Mouse (Mus musculus) lung, embryonic 15.5 days (tissue): ENCODE data around the gene Gucy2d. TPM values are rescaled to one million over a fixed set of nuclear protein-coding genes. Genes with fewer than 3 reads are reported as not detected.

Experiments used
- ATAC-seq: fragments of 200-750 bp; cut with Nextera tagmentation; 2 replicates; pipeline ENCODE4 v1.8.0; 2017; ENCODE audit warnings: moderate number of reproducible peaks, borderline replicate concordance; ENCODE audit not compliant: low FRiP score, low TSS enrichment; ENCODE audit errors: extremely low read depth
- H3K27ac ChIP-seq: fragments of 300-500 bp; sonication (generic); 2 replicates; pipeline ENCODE4 v1.5.1; 2015; ENCODE audit warnings: moderate library complexity, mild to moderate bottlenecking, inconsistent platforms
- H3K27me3 ChIP-seq: fragments of 300-500 bp; sonication (generic); 2 replicates; pipeline ENCODE4 v1.6.1; 2015; ENCODE audit warnings: inconsistent platforms
- H3K36me3 ChIP-seq: fragments of 300-500 bp; sonication (generic); 2 replicates; pipeline ENCODE4 v1.6.1; 2015; ENCODE audit warnings: inconsistent platforms
- H3K4me1 ChIP-seq: fragments of 300-500 bp; sonication (generic); 2 replicates; pipeline ENCODE4 v1.6.1; 2015; ENCODE audit warnings: inconsistent platforms
- H3K4me2 ChIP-seq: fragments of 300-500 bp; sonication (generic); 2 replicates; pipeline ENCODE4 v1.6.1; 2015; ENCODE audit warnings: inconsistent platforms, mild to moderate bottlenecking, moderate library complexity
- H3K4me3 ChIP-seq: fragments of 300-500 bp; sonication (generic); 2 replicates; pipeline ENCODE4 v1.5.1; 2015; ENCODE audit warnings: mild to moderate bottlenecking, inconsistent platforms
- H3K9ac ChIP-seq: fragments of 300-500 bp; sonication (generic); 2 replicates; pipeline ENCODE4 v1.6.1; 2015; ENCODE audit warnings: inconsistent platforms
- H3K9me3 ChIP-seq: fragments of 300-500 bp; sonication (generic); 2 replicates; pipeline ENCODE4 v1.6.1; 2016; ENCODE audit warnings: inconsistent platforms
- WGBS: fragments of 180-500 bp; shearing (Covaris S2); methylation state at CpG from one replicate; pipeline ENCODE4 v1.1.7; 2015; 5-methylcytosine and 5-hydroxymethylcytosine counted together
- polyA plus RNA-seq: library from polyadenylated mRNA; unstranded; fragments of >200 nt; fragmentation: Nextera tagmentation; extraction: Ambion mirVana; gene quantifications from 2 replicates; pipeline ENCODE4 v1.2.1, GENCODE M21; 2015

Gucy2d gene
- polyA plus RNA-seq, 1 experiment from 2014 or later: not detected

DNA sequence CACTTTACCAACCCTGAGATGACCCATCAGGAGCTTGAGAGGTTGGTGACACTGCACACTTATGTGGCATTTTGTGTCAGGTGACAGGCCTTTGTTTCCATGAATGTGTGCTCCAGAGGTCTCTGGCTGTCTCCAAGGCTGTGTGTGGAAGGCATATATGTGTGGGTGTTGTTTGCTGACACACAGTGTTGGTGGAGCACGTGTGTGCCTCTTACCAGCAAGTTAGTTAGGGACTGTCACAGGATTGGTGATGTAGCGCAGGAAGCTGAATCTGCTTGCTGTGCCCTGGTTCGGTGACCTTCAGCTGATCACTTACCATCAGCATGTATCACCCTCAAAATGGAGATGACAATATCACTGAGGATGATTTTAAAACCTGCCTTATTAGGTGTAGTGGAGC lies 44.7 kb downstream of the Gucy2d start:
- H3K36me3 ChIP-seq: no peaks in the 10 kb centered on the region
- no peak overlapping the region for H3K4me2 ChIP-seq
- peaks cover 12% of the 10 kb centered on the region; the same call in 1 of the 2 replicates for H3K27me3 ChIP-seq
- H3K4me1 ChIP-seq: peaks cover 37% of the 10 kb centered on the region
- no peak overlapping the region for H3K4me3 ChIP-seq
- 78% methylated on average over 3 of the region's 3 CpGs for WGBS
- H3K9ac ChIP-seq: no peak overlapping the region
- H3K27ac ChIP-seq: no peak overlapping the region
- H3K9me3 ChIP-seq: no peaks in the 10 kb centered on the region
- no peak for ATAC-seq

DNA sequence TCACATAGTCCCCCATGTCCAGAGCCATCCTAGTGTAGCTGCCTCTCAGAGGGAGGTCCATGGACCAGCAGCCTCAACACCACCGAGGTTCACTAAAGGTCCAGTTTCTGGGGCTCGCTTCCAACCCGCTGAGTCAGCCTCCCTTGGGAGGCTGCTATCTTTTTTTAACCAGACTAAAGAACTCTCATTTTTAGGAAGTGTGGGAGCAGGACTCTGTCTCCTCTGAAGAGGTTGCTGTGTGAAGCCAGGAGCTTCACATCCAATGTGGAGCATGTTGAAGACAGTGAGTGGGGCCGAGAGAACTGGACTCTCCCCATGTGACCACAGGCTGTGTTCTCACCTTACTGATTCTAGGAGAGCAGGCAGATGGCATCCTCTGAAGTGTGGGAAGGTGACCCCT lies 45.3 kb downstream of the Gucy2d start:
- no peaks in the 10 kb centered on the region for H3K9me3 ChIP-seq
- H3K27me3 ChIP-seq: peaks cover 10% of the 10 kb centered on the region; the same call in 1 of the 2 replicates
- no peak overlapping the region for H3K27ac ChIP-seq
- no peak for ATAC-seq
- H3K4me3 ChIP-seq: no peak overlapping the region
- no peak overlapping the region for H3K9ac ChIP-seq
- H3K4me2 ChIP-seq: no peak overlapping the region
- WGBS: 70% methylated on average over 4 of the region's 4 CpGs
- H3K4me1 ChIP-seq: peaks cover 43% of the 10 kb centered on the region
- H3K36me3 ChIP-seq: no peaks in the 10 kb centered on the region

DNA sequence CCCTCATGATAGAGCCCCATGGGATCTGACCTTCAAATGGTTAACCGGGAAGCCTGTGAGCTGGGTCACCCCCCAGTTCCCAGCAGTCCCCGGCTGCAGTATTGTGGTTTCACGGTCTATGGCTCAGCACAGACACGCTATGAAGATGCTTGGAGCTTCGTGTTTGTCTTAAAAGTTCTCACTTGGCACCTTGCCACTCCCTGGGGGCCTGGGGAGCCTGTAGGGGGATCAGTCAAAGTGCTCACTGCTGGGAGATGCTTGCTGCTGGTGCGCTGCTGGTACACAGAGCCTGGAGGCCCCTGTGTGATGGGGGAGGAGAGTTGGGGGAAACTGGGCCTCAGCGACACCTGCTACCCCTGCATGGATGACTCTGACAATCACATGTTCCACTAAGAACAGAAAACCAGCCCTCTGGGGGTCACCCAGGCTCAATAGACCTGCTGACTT lies 46.3 kb downstream of the Gucy2d start:
- 0 out of 2 replicates have a peak, but pooled peaks cover 6% of the 10 kb centered on the region for H3K27me3 ChIP-seq
- H3K27ac ChIP-seq: no peak overlapping the region
- no peak overlapping the region for H3K4me2 ChIP-seq
- H3K9me3 ChIP-seq: no peaks in the 10 kb centered on the region
- no peak for ATAC-seq
- H3K4me3 ChIP-seq: no peak overlapping the region
- peaks cover 40% of the 10 kb centered on the region for H3K4me1 ChIP-seq
- no peaks in the 10 kb centered on the region for H3K36me3 ChIP-seq
- WGBS: 47% methylated on average over 7 of the region's 7 CpGs
- H3K9ac ChIP-seq: no peak overlapping the region

DNA sequence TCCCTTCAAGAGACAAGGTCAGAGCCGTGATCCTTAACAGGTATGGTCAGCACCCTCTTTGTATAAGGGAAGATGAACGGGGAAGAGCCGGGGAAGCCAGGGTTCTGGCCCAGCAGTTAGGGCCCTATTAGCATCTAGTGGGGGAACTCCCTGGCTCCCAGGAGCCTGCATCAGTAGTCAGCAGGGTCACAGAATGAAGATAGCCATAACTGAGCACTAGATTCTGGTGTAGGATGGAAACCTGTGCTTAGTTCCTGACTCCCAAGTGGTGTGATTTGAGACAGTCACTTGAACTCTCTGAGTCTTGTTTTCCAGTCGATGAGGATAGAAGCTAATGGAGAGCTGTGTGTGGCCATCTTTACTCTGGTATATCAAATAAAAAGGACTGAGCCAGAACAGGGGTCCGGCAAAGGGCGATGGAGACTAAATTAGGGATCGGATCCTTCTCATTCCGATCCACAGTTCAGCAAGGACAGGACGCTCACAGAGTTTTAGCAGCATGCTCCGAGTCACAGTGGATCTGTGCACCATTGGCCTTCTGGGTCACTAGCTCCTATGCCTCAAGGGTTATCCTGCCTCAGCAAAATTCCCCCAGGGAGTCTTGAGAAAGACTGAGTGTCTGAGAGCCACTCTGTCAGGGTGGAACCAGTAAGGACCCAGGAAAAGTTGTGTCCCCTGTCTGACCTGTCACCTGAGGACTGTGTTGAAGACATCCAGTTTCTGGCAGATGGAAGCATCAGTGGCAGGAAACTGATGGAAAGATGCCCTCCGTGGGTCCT lies 47.2 kb downstream of the Gucy2d start:
- no peak for ATAC-seq
- Histone ChIP-seq H3K36me3 (no peaks in the 10 kb centered on the region), H3K4me3 (no peak overlapping the region), H3K4me2 (no peak overlapping the region), H3K9me3 (no peaks in the 10 kb centered on the region), H3K4me1 (peaks cover 36% of the 10 kb centered on the region), H3K9ac (no peak overlapping the region), H3K27ac (no peak overlapping the region), H3K27me3 (0 out of 2 replicates have a peak, but pooled peaks cover 6% of the 10 kb centered on the region)
- 87% methylated on average over 11 of the region's 11 CpGs for WGBS

DNA sequence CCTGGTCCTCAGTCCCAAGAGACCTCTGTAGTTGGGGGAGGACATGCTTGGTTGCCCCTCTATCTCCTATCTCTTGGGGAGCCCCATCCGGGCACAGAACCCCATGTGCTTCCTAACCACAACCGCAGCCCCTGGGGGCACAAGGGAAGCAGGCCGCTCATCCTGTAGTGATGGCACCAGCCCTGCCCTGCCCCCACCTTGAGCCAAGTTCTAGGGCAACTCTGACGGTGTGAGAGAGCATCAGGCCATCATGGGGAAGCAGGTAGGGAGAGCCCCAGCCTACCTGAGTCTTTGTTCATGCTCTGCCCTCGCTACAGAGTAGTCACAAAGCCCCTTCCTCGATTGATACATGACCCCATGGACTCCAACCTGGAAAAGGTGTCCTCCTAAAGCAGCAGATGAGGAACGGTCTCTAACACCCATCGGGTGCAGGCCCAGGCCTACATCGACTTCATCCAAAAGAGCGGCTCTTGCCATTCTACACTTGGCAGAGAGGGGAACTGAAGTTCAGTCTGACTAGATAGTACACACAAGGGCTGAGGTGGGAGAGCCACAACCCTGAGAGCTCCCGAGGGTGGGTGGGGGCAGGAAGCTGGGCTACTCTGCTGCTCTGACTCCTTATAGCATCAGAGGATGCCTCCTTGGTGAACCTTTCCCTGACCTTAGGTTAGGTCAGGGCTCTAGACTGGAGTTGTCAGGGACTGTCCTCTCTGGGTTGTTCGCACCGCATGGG lies 48.3 kb downstream of the Gucy2d start:
- Histone ChIP-seq H3K27me3 (0 out of 2 replicates have a peak, but pooled peaks cover 6% of the 10 kb centered on the region), H3K9ac (no peak overlapping the region; the same call in 1 of the 2 replicates), H3K4me2 (no peak overlapping the region), H3K36me3 (no peaks in the 10 kb centered on the region), H3K9me3 (no peaks in the 10 kb centered on the region), H3K4me1 (peaks cover 29% of the 10 kb centered on the region), H3K27ac (no peak overlapping the region), H3K4me3 (no peak overlapping the region)
- peak; percentile 12; the same call in 1 of the 2 replicates for ATAC-seq
- WGBS: 90% methylated on average over 13 of the region's 13 CpGs

- H3K4me1 ChIP-seq: peaks cover 32% of the 10 kb centered on the region
- no peak within 1 kb of the TSS for H3K27ac ChIP-seq
- H3K9me3 ChIP-seq: no peaks in the 10 kb centered on the region
- H3K9ac ChIP-seq: peak within 1 kb of the TSS; percentile 41
- no peaks in the 10 kb centered on the region for H3K36me3 ChIP-seq
- peak within 1 kb of the TSS; percentile 90 for H3K4me2 ChIP-seq
- 43% methylated on average over 6 of the region's 6 CpGs for WGBS
- 0 out of 2 replicates have a peak, but pooled peaks cover 6% of the 10 kb centered on the region for H3K27me3 ChIP-seq
- H3K4me3 ChIP-seq: peak within 1 kb of the TSS; percentile 51
- no peak; the same call in 1 of the 2 replicates for ATAC-seq
Measured at GRCm38 (mm10) chr7:98489131-98489530, 48.9 kb downstream of the Gucy2d start, which contains the start of gene Lrrc32. Lrrc32 (plus strand) TSS chr7:98489283.

DNA sequence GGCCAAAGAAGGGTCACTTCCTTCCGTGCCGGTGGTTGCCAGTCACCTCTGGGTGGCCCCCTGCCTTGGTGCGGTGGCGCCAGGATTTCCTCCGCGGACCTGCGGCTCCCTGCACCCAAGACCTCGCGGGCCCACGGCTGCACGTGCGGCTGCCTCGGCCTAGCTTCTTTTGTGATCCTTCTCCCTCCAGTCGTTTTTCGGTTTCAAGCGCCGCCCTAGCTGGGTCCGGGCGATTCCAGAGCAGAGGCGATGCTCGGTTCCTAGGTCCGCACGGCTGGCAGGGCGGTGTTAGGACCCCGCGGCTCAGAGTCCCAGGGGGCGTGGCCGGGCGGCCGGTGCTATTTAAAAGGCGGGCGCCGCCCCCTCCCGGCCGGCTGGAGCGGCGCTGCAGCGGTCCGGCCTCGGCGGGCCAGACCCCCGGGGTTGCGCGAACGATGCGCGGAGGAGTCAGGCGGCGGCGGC lies 49.4 kb downstream of the Gucy2d start:
- peak; percentile 78 for ATAC-seq
- H3K4me1 ChIP-seq: peaks cover 33% of the 10 kb centered on the region
- H3K4me3 ChIP-seq: peak overlapping the region; percentile 51
- H3K9me3 ChIP-seq: no peaks in the 10 kb centered on the region
- under 1% methylated on average over 50 of the region's 50 CpGs for WGBS
- peak overlapping the region; percentile 90 for H3K4me2 ChIP-seq
- H3K27me3 ChIP-seq: 0 out of 2 replicates have a peak, but pooled peaks cover 6% of the 10 kb centered on the region
- no peaks in the 10 kb centered on the region for H3K36me3 ChIP-seq
- no peak overlapping the region for H3K27ac ChIP-seq
- peak overlapping the region; percentile 41; the same call in 1 of the 2 replicates for H3K9ac ChIP-seq

DNA sequence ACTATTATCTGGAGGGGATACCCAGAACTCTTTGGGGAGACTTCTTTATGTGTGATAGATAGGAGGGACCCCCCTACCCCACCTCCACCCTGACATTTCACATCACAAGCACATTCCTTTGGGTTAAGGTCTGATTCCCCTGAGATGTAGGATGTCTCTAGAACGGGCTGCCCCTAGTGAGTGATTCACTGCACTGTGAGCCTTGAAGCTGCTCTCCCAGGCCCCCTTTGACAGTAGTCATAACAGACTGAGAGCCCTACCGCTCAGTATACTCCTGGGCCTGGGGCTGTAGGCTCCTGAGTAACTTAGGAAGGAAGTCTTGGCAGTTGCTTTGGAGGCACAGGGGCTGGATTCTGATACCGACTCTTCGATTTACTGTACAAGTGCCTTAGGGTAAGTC lies 50.1 kb downstream of the Gucy2d start:
- WGBS: 42% methylated on average over 4 of the region's 4 CpGs
- ATAC-seq: 0 out of 2 replicates have a peak, but pooled peaks have one; percentile 19
- Histone ChIP-seq H3K27me3 (0 out of 2 replicates have a peak, but pooled peaks cover 6% of the 10 kb centered on the region), H3K4me1 (peaks cover 33% of the 10 kb centered on the region), H3K36me3 (no peaks in the 10 kb centered on the region), H3K9ac (0 out of 2 replicates have a peak overlapping the region, but pooled peaks have one; percentile 8), H3K9me3 (no peaks in the 10 kb centered on the region), H3K27ac (no peak overlapping the region), H3K4me2 (peak overlapping the region; percentile 90), H3K4me3 (peak overlapping the region; percentile 51)

- H3K4me2 ChIP-seq: peak overlapping the region; percentile 90
- no peak for ATAC-seq
- 87% methylated on average over 6 of the region's 6 CpGs for WGBS
- H3K9me3 ChIP-seq: no peaks in the 10 kb centered on the region
- H3K27ac ChIP-seq: no peak overlapping the region
- H3K27me3 ChIP-seq: 0 out of 2 replicates have a peak, but pooled peaks cover 6% of the 10 kb centered on the region
- H3K4me3 ChIP-seq: no peak overlapping the region
- H3K36me3 ChIP-seq: no peaks in the 10 kb centered on the region
- no peak overlapping the region for H3K9ac ChIP-seq
- peaks cover 33% of the 10 kb centered on the region for H3K4me1 ChIP-seq
Measured at GRCm38 (mm10) chr7:98490911-98491310, 50.7 kb downstream of the Gucy2d start.

DNA sequence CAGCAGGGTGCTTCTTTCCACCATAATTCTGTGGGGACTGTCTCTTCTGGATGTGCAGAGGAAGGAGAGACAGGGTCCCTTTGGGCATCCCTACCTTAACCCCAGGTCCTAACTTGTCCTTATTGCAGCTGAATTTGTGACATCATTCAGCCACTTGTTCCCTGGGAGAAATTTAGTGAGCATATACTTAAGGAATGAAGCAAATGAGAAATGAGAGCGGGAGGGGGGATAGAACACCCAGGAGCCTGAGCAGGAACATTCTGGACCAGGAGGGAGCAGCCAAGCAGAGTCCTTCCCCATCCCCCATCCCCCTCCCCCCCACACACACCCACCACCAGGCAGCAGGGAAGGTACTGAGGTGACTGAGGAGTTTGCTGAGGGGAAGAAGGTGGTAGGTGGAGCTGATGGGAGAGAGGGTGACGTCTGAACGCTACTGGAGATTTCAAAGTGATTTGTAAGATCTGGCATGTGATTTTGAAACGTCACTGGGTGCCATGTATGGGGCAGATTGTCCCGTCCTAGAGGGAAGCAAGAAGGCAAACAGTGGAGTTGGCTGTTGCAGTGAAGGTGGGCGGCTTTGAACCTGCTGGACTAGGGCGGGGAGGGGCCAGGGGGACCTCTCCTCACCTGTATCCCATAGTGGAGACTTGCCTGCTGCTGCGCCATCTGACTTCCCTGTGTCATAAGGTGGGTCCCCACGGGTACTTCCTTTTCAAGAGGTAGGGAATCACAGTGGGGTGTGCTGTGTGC lies 51.4 kb downstream of the Gucy2d start:
- no peaks in the 10 kb centered on the region for H3K9me3 ChIP-seq
- H3K4me1 ChIP-seq: peaks cover 29% of the 10 kb centered on the region
- no peaks in the 10 kb centered on the region for H3K36me3 ChIP-seq
- 61% methylated on average over 9 of the region's 9 CpGs for WGBS
- peak overlapping the region; percentile 90; the same call in 1 of the 2 replicates for H3K4me2 ChIP-seq
- H3K9ac ChIP-seq: no peak overlapping the region
- no peak overlapping the region for H3K27ac ChIP-seq
- no peak overlapping the region for H3K4me3 ChIP-seq
- ATAC-seq: no peak
- 0 out of 2 replicates have a peak, but pooled peaks cover 6% of the 10 kb centered on the region for H3K27me3 ChIP-seq

DNA sequence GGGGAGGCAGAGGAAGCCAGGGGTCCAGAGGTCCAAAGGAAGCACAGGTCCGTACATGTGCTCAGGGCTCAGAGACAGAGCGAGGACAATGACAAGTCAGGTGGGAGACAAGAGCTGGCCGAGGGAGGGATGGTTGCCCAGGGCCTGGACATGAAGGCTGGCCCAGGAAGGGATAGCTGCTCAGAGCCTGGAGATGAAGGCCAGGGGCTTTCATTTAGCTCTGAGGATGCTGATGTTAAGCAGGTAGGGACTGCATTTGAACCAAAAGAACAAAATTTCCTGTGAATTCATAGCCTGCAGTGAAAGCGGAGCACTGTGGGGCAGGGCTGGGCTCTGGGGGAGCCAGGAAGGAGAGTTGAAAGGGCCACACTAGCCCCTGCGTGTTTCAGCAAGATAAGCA lies 52.1 kb downstream of the Gucy2d start:
- 68% methylated on average over 5 of the region's 5 CpGs for WGBS
- Histone ChIP-seq H3K4me1 (peaks cover 28% of the 10 kb centered on the region), H3K4me3 (no peak overlapping the region), H3K36me3 (no peaks in the 10 kb centered on the region), H3K27me3 (0 out of 2 replicates have a peak, but pooled peaks cover 6% of the 10 kb centered on the region), H3K4me2 (no peak overlapping the region), H3K9me3 (no peaks in the 10 kb centered on the region), H3K27ac (no peak overlapping the region), H3K9ac (no peak overlapping the region)
- ATAC-seq: no peak
